14 mouse cellular contexts compared by ENCODE assay signal in the genomic region with DNA sequence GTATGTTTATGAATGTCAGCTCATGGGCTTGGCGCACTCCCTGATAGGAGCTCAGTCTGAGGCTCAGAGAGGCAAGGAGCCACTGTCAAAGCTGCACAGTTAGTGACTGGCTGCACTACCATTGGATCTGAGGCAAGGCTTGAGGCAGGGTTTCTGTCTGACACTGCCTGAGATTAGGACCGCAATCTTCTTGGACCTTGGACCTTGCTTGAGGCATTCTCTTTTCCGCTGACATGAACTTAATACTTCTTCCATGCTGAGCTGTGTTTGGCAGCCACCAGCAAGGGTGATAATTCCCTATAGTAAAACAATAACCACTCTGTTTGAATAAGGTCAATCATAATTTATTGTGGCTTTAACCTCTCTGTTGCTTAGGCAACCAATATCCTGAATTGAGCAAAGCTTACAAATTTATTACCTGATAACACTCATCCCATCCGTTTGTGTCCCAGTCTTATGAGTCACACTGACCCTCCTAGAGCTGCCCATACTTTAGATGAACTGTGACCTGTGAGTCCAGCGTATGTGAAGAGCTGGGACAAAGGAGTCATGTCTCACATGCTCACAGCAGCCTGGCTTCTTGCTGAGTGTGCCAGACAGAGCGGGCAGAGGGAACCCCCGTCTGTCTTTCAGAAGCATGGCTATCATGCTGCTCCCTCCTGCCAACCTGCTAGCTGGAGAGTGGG.
DNase-seq lines count a peak whose midpoint lies in the region; ATAC-seq and TF ChIP-seq lines count a peak whose summit lies in the region.
"Had no signal": no experiment of that assay in that cellular context is flagged by ENCODE, and none has a peak within 500 bp of the region (broad histone marks: within the 10 kb centered on the region; RNA-seq: fewer than 3 reads in every experiment).

No protein-coding gene starts in this region.

- no peak overlapping the region for H3K4me2 ChIP-seq in intestine, embryonic 14.5 days (ENCODE audit: low read length)
- H3K4me2 ChIP-seq: embryonic facial prominence, embryonic 15.5 days had no signal

- no peak overlapping the region for H3K9ac ChIP-seq in intestine, embryonic 14.5 days (ENCODE audit: low read length)
- H3K9ac ChIP-seq: embryonic facial prominence, embryonic 15.5 days had no signal

- H3K27me3 ChIP-seq in intestine, embryonic 14.5 days (replicated peaks; ENCODE audit: control insufficient read depth, insufficient read depth, low read length): no peaks in the 10 kb centered on the region
- H3K27me3 ChIP-seq: embryonic facial prominence, embryonic 15.5 days had no signal

- H3K4me1 ChIP-seq in intestine, embryonic 14.5 days (replicated peaks; ENCODE audit: control insufficient read depth, insufficient read depth, low read length): peaks cover 4% of the 10 kb centered on the region; the same call in 1 of the 2 replicates
- H3K4me1 ChIP-seq: embryonic facial prominence, embryonic 15.5 days had no signal

- peak; percentile 95 for ATAC-seq in intestine, embryonic 14.5 days (replicated peaks; ENCODE audit: low FRiP score, low TSS enrichment, low read depth)

- TF ChIP-seq CTCF in layer of hippocampus, adult 2 months (conservative IDR thresholded peaks at IDR 0.05): no peak

- 55% methylated on average over 7 of the region's 7 CpGs for WGBS in intestine, embryonic 14.5 days
- 28% methylated on average over 7 of the region's 7 CpGs for WGBS in large intestine, adult 2 months

- no peak overlapping the region for H3K4me3 ChIP-seq in intestine, embryonic 14.5 days (ENCODE audit: low read depth, low read length)
- no peak overlapping the region for H3K4me3 ChIP-seq in layer of hippocampus, adult 2 months
- H3K4me3 ChIP-seq: embryonic facial prominence, embryonic 15.5 days; gastrocnemius, adult 2 months had no signal

- H3K36me3 ChIP-seq in intestine, embryonic 14.5 days (ENCODE audit: control insufficient read depth, insufficient read depth, low read length): no peaks in the 10 kb centered on the region
- H3K36me3 ChIP-seq: embryonic facial prominence, embryonic 15.5 days had no signal

- H3K27ac ChIP-seq in intestine, embryonic 14.5 days (ENCODE audit: low read depth): peak overlapping the region; percentile 67
- no peak overlapping the region for H3K27ac ChIP-seq in layer of hippocampus, adult 2 months
- H3K27ac ChIP-seq: embryonic facial prominence, embryonic 15.5 days; gastrocnemius, adult 2 months had no signal

- DNase-seq in embryo, embryonic 10.5 days (ENCODE audit: low spot score): peak; percentile 3
- no peak for DNase-seq in embryo, embryonic 10 days (ENCODE audit: low spot score)
- DNase-seq in 3T3-L1 (ENCODE audit: low read depth, low spot score): peak; percentile 60
- peak; percentile 63 for DNase-seq in intestine, embryonic 14.5 days (ENCODE audit: low spot score)
- DNase-seq in large intestine, adult 2 months (ENCODE audit: low read depth, low spot score): peak; percentile 87
- no peak for DNase-seq in urinary bladder, postnatal 25 days (ENCODE audit: low spot score)
- DNase-seq in layer of hippocampus, adult 2 months (ENCODE audit: low spot score in 2 of 2): no peak
- no peak for DNase-seq in left cerebral cortex, adult 18-20 months (ENCODE audit: low spot score in 2 of 2)
- DNase-seq: cerebellum, adult 11 months; gastrocnemius, adult 2 months; heart, postnatal 14 days; lung, adult 2 months; thymus, adult 18-20 months had no signal

- H3K9me3 ChIP-seq in intestine, embryonic 14.5 days (ENCODE audit: control insufficient read depth, low read length): no peaks in the 10 kb centered on the region
- H3K9me3 ChIP-seq: embryonic facial prominence, embryonic 15.5 days had no signal

Comparison
In these comparisons a context has a peak if more than half of its experiments do, and no peak if none do; other contexts are left out.
1. DNase-seq: peak in embryo, embryonic 10.5 days (single experiment), 3T3-L1 (single experiment), intestine, embryonic 14.5 days (single experiment) and large intestine, adult 2 months (single experiment); none in embryo, embryonic 10 days (single experiment), urinary bladder, postnatal 25 days (single experiment), layer of hippocampus, adult 2 months (0 of 2) and left cerebral cortex, adult 18-20 months (0 of 2).